Mouse (Mus musculus): ENCODE results near the gene B4galt5. TPM values are rescaled to one million over a fixed set of nuclear protein-coding genes. Genes with fewer than 3 reads are reported as not detected.

The B4galt5 gene
- total RNA-seq, 2 experiments from 2014 or later: 52.4 to 62.5 TPM

DNA sequence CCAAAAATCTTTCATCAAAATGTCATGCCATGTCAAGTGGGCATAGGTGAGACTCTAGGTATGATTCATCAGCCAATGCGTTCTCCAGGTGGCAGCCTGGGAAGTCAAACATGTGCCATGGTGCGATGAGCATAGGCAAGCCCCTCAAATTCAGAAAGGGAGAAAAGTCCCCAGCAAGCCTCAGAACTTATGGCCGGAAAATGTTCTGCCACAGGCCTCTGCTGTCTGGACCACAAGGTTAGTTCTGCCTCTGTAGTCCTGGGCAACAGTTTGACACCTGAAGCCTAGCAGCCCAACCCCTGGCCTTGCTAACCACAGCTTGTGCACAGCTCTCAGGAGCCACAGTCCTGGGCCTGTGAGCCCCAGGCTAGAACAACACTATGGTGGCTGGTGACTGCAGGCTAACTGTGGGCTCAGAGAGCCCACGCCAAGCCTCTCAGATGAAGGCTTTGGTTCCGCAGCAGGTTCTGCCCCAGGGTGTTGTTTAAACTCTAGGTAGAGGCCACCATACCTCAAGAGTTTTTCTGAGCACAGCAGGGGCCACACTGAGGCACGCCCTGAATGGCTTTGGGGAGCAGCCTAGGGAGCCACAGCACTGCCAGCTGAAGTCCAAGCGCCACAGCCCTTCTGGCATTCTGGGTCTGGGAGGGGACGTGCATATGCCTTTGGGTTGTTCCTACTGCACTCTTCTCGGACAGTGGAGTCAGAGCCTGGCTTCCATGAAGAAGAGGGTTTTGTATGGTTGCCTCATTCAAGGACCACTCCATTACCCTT, 14.5 kb upstream of the B4galt5 start:
- peak; percentile 24; the same call in 1 of the 2 replicates for ATAC-seq (ENCODE audit: poor library complexity, severe bottlenecking)

DNA sequence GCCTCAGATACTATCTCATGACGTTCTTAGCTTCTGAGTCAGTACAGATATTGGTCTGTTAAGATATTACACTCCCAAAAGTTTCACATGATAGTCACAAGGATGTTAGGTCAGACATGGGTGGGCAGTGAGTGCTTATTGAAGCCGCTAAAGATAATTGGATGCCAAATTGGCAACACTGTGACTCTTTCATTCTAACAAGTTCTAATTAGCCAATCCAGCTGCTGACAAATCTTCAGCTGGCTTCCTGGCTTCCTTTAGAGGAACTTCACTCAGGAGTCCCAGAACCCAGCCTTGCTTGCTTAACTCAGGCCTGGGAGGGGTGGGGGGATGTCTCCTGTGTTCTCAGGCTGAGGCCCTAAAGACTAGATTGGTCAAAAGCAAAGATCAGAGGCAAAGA, 9.5 kb upstream of the B4galt5 start:
- ATAC-seq (ENCODE audit: poor library complexity, severe bottlenecking): peak; percentile 76

DNA sequence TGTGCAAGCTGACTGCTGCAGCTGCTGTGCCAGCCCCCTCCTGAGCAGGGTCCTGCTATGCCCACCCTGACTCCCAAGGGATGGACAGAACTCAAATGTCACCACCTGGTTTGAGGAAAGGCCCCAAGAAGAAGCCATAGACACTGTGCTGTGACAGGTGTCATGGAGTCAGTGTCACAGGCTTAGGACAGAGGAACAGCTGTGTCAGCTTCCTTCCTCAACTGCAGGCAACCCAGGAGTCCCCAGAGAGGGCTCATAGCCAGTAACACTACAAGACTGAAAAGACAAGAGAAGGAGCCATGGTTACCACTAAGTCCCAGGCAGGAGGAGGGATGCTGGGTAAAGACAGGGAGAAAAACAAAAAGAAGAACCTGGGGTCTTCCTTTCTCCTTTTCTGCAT, 7.9 kb upstream of the B4galt5 start:
- no peak for ATAC-seq (ENCODE audit: poor library complexity, severe bottlenecking)

DNA sequence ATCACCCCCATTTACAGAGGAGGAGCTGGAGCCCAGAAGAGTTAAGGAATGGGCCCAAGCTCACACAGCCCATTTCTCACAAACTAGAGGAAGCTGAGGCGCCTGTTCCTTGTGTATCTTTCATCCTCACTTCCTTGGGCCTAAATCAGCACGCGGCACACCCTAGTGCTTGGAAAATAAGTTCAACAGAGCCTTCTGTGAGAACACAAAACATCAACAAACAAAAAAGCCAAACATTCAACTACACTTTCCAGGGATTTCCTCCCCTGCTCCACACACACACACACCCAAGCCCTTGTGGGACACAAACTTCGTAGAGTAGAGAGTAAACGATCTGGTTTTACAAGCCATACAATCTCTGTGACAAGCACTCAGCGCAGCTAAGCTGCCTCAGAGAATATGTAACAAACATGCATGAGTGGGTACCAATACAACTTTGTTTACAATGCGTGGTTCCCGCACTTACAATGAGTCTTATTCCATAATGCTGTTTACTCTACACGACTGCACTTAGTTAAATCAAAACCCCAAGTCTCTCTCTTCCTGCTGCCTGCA, 5.7 kb upstream of the B4galt5 start:
- ATAC-seq (ENCODE audit: poor library complexity, severe bottlenecking): no peak

DNA sequence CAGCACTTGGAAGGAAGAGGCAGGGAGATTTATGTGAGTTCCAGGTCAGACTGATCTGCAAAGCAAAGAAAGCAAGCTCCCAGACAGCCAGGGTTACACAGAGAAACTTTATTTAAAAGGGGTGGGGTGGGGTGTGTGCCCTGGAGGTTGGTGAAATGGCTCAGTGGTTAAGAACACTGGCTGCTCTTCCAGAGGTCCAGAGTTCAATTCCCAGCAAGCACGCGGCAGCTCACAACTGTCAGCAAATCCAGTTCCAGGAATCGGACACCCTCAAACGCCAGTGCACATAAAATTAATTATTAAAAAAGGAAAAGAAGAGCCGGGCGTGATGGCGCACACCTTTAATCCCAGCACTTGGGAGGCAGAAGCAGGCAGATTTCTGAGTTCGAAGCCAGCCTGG, 5.1 kb upstream of the B4galt5 start:
- ATAC-seq (ENCODE audit: poor library complexity, severe bottlenecking): no peak

DNA sequence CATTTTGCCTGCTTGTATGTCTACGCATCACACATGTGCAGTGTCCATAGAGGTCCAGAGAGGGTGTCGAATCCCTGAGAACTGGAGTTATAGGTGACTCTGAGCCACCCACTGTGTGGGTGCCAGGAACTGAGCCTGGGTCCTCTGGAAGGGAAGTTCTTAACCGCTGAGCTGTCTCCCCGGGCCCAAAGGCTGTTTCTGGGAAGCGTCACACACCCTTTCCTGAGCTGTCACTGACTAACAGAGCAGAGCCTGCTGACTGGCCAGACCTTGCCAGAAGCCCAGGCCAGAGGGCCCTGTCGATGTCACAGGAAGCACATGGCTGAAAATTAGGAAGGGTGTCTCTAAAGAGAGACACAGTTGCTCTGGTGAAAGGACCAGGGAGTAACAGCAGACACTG, 3.5 kb upstream of the B4galt5 start:
- ATAC-seq (ENCODE audit: poor library complexity, severe bottlenecking): 0 out of 2 replicates have a peak, but pooled peaks have one; percentile 4

DNA sequence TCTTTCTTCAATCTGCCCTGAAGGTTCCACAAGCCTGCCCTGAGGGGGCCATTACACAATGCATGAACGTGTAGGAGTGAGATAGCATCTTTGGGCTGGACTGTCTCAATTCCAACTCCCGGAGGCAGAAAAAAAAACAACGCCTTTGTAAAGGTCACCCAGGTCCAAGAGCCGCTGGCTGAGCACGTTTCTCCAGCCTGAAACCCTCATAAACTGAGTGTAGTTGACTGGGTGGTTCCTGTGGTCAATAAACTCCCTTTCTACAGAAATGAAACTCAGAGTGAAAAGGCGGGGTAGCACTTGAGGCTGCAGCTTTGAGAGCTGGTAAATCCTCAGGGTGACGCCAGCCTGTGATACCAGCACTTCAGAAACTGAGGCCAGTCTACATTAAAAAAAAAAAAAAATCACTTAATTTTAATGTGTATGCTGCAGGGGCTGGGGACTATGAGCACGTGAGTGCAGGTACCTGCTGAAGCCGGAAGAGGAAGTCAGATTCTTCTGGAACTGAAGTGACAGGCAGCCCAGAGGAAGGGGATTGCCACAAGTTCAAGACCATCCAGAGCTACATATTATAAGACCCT, 2.5 kb upstream of the B4galt5 start:
- peak; percentile 31 for ATAC-seq (ENCODE audit: poor library complexity, severe bottlenecking)

DNA sequence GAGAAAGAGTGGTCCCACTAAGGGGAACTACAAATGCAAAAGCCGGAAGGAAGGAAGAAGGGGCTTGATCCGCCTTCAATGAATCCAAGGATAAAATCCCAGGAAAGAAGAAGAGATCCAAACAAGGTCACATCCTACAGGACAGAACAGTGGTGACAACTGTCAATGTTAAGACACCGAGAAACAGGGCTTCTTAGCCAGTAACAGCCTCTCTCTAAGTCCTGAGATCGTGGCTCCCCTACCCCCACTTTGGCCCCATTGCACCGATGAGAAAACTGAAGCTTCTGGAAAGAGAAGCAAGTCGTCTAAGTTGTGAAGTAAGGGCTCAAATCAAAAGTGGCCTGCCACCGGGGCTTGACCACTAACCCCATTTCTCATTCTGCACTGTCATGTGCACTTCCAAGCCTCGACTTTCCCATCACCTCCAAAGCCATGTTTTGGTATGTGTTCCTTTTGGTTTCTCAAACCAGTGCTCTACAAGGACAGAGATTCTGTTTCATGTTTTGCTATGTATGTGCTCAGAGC, 1.2 kb upstream of the B4galt5 start:
- no peak for ATAC-seq (ENCODE audit: poor library complexity, severe bottlenecking)

DNA sequence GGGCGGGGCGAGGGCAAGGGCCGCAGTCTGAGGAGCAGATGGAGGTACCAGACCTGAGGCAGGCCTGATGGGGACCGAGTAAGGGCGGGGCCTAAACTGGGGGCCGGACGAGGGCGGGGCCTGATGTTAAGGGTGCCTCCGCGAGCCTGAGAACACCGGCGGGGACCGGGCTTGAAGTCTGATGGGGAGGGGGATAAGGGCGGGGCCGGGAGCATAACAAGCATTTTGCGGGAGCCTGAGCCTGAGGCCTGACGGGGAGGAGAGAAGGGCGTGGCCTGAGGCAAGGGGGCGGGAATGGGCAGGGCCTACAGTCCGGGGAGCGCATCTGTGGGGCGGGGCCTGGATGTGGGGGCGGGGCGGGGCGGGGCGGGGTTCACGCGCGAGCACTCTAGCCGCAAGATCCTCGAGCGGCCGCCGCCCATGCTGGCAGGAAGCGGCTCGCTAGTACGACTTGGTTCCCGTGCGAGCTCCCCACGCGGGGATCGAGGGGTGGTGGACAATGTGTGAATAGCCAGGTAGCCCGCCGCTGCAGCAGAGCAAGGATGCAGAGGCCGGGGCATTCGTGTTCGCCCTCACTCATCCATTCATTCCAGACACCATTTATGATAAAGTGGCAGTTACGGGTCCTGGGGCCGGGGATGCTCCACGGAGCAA, 427 bp upstream of the B4galt5 start:
- peak; percentile 71 for ATAC-seq (ENCODE audit: poor library complexity, severe bottlenecking)

DNA sequence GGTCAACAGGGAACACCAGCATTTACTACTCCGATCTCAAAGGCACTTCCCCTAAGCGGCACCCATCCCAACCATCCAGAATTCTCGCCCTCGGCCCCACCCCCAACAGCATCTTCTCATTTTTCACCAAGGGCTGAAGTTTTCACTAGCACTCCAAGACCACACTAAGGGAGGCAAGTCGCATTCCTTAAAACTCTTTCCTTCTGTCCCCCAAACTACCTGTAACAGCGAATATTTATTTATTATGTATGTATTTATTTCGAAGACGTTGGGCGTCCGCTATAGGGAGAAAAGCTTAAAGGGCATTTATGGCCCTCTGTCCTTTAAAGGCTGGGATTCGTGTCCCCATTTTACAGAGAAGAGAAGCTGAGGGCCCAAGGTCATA, 1.0 kb downstream of the B4galt5 start:
- ATAC-seq (ENCODE audit: poor library complexity, severe bottlenecking): no peak

DNA sequence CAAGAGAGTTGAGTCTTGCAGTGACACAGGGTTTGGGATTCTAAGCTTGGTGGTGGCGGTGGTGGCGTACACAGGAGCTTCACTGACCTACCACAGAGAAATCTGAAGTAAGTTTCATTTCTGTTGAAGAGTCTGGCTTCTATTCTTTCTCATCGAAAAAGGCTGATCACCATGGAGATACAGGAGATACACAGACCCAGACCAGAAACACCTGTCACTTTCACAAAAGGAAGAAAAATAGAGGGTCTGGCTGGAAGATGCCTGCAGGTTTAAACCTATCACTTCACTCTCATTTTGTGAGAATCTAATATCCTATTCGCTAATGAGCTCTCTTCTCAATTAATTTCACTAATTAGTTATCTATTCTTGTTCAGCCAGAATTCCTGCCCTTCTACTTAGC, 1.6 kb downstream of the B4galt5 start:
- no peak for ATAC-seq (ENCODE audit: poor library complexity, severe bottlenecking)

DNA sequence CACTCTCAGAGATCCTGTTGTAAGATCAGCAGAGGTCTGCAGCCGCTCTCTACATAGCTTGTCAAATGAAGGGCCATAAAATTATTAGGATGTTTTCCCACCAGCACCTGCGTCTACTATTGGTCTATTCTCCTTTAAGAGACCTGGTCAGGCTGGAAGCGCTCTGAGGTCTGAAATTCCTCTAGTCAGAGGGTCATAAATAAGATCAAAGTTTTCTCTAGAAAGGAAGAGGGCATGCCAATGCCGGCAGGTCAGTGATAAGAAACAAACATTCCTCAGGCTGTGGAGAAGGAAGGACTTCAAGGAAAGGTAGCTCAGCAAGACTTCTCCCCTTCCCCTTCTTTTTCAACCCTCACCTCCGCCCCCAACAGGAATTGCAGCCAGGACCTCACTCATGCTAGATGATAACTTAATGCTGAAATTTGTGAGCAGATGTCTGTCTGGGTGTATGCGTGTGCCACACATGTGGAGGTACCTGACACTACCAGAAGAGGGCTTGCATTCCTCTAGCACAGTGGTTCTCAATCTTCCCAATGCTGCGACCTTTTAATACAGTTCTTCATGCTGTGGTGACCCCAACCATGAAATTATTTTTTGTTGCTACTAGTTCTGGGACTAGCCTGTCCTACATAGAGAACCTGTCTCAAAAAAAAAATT, 3.3 kb downstream of the B4galt5 start:
- no peak for ATAC-seq (ENCODE audit: poor library complexity, severe bottlenecking)

DNA sequence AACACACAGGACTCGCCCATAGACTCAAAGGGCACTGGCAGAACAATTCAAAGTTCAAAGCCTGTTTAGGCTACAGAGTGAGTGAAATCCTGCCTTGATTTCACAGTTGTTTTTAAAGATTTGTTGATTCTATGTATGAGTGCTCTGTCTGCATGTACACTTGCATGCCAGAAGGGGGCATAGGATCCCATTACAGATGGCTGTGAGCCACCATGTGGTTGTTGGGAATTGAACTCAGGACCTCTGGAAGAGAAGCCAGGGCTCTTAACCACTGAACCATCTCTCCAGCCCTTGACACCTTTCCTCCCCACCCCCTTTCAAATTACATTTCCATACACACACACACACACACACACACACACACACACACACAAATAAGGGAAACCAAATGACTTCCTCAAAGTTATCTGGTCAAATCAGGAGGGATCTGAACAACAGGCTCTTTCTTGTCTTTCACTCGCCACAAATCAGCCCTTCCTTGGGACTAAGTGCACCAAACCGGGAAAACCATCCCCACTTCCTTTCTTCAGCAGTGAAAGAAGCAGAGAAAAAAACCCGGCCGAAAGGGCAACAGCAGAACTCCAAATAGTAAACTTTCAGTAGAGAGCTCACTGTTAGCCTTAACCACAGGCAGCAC, 4.0 kb downstream of the B4galt5 start:
- no peak for ATAC-seq (ENCODE audit: poor library complexity, severe bottlenecking)

DNA sequence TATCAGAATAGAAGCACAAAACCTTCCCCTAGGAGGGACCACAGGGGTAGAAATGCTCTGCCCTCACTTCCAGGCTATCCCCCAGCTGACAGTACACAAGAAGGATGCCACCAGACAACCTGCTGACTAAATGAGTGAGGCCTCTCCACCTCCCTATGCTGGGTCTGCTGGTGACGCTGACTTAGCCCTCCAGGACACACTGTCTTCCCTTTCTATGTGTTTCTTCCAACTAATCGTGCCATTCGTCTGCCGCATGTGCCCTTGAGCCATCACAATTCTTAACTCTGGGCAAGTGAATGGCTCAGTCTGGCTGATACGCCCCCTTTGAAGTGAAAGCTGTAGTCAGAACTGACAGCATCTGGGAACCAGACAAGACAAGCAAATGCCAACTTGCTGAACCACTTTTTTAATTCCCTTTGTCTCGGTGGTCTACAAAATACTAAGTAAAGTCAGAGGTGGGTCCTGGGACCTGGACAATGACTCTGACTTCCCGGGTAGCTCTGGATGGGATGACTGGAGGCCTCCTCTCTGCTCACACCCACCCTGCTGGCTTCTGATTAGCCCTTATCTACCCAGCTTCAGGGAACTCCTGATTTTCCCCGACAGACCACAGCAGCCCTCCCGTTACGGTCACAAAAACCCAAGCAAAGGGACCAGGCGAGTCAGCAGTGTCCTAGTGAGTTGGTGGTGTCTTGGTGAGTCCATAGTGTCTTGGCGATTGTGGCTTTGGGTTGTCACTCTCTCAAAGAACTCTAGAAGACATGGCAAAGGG, 5.4 kb downstream of the B4galt5 start:
- no peak for ATAC-seq (ENCODE audit: poor library complexity, severe bottlenecking)

DNA sequence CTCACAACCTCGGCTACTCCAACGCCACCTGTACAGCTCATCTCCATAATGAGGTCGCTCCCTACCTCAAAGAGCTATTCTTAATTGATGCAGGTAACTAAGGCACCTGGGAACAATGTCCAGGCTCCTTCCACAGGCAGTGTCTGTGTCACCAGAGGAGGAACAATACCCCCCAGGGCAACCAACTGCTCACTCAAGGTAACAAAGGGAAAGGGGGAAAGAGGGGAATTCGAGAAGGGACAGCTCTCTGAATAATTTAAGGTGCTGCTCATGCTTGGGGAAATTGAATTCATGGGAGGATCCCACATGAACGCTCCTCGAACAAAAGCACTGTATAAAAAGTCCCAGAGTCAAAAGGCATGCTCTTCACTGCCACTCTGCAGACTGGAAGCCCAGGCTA, 6.1 kb downstream of the B4galt5 start:
- ATAC-seq (ENCODE audit: poor library complexity, severe bottlenecking): no peak

DNA sequence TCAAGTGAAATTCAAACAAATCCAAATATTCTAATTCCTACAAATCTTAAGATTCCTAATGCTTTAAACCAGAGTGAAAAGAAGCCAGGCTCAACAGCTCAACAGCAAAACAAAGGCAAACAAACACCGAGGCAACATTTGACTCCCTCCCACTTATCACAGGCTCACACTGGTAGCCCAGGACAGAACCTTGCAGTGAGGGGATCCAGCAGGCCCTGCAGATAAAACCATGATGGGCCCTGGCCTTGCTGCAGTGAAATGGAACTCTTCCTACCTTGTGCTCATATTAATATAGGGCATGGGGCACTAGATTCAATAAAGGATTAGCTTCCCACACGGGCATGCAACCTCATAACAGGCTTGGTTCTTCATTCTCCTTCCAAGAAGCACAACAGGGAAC, 11.4 kb downstream of the B4galt5 start:
- no peak for ATAC-seq (ENCODE audit: poor library complexity, severe bottlenecking)

DNA sequence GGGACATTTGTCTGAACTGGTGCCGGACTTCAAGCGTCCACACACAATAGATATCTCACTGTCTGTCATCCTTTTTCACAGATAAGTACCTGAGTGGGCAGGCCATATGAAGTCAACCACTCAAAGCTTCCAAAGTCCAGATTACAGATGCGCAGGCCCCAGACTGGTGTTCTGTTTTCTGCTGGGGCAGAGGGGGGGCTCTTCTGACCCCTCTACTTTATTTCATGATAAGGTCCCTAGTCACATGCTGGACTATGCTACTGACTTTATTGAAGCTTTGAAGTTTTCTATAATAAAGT, 11.8 kb downstream of the B4galt5 start:
- no peak for ATAC-seq (ENCODE audit: poor library complexity, severe bottlenecking)

DNA sequence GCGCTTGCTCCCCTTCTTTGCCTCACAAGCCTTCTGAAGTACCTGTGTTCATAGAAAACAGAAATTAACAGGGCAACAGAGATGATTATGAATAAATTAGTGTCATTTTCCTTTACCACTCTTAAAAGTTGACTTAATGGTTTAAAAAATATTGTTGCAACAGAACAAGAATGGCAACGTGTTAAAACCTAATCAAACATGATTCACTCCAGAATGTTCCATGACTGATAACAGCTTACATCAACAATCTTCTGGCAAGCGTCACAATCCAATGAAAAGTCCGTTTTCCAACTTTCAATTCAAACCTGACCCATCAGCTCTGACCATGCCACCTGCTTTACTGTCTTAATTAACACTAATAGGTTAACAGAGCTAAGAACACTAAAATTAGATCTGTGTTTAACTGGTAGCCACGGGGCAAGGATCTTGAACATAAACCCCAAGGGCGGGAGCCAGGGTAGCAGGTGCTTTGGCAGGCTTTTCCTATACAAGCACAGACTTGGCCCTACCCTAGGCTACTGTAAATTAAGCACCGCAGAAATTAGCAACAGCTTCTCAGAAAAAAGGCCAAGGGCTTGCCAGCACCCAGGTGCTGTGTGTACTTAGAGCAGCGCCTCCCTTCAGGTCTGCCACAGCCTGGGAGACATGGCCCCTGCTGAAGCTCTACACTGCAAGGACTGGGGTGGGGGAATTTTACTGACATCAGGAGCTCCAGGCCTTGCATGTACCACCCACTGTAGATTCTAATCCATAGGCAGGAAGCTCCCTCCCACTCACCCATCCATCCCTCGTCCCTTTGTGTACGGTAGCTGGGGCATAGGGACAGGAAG, 12.4 kb downstream of the B4galt5 start:
- ATAC-seq (ENCODE audit: poor library complexity, severe bottlenecking): no peak

DNA sequence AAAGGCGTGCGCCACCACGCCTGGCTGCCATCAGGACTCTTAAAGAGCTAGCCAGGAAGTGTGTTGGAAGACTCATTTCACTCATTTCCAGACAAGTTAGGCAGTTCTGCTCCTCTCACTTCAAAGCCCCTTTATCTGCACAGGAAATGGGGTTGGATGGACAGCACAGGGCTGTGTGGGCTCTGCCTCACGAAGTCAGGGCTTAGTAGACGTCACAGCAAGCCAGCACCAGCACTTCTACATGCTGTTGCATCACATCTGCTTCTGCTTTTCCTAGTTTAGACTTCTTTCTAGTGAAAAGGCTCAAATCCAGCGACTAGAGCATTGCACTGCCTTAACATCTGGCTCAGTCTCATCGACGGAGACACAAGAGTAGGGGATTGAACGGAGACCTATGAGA, 13.9 kb downstream of the B4galt5 start:
- peak; percentile 96 for ATAC-seq (ENCODE audit: poor library complexity, severe bottlenecking)

Data from megakaryocyte, adult 5-6 weeks (primary cell).